Mouse (Mus musculus): ENCODE measurements around the gene Rad9b.
"Not testable (repeated sequence)": the region's sequence is repeated elsewhere in the genome, so short reads cannot be mapped to it uniquely, and the experiment has no call there.

GRCm38 (mm10) chr5:122318976-122319375, 35.1 kb downstream of the Rad9b start:
- TF ChIP-seq POLR2A, CTCF (IDR thresholded peaks at IDR 0.05; ENCODE audit: insufficient read depth, low read depth, low read length): not testable (repeated sequence)
